Mouse (Mus musculus): Measurements from ENCODE around the gene Myh7b. TPM values are rescaled to one million over a fixed set of nuclear protein-coding genes. Genes with fewer than 3 reads are reported as not detected.

Myh7b gene
- total RNA-seq (2017) = 0.05 TPM in 1 of 2 replicates, not detected in the other

DNA sequence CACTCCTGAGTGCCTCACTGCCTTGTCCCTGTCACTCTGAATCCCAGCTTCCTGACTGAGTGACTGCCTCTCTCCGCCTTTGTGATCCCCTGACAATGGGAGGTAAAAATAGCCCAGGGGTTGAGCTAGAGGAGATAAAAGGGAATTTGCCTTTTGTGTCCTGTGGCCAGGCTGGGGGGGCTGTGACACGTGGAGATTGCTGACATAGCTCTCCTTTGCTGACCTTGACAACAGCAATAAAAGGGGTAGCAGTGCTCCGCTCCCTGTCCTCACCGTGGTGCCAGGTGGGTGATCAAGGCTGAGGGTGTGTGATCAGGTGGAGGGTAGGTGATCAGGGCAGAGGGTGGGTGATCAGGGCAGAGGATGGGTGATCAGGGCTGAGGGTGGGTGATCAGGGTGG is at the start of gene Myh7b:
Gene Myh7b (plus strand): TSS at position 235 of the 400 bp plus-strand sequence.
- no peak for ATAC-seq (replicated peaks; ENCODE audit: low read depth, poor library complexity, severe bottlenecking)

DNA sequence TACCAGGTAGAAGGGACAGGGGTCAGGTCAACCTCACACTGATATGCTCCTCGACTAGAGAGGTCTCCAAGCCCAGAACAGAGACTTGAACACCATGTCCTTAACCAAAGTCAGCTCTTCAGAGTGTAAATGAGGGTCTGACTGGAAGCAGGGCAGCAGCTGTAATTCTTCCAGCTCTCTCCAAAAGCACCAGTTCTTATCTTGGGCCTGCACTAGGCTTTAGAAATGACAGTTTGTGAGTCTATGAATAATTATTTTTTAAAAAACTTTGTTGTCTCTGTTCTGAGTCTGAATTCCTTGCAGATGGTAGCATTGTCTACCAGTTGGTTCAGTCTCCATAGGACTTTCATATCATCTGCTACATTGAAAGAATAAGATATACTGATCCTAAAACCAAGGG is 48.8 kb upstream of the Myh7b start:
- no peak for ATAC-seq (replicated peaks; ENCODE audit: low read depth, poor library complexity, severe bottlenecking)

DNA sequence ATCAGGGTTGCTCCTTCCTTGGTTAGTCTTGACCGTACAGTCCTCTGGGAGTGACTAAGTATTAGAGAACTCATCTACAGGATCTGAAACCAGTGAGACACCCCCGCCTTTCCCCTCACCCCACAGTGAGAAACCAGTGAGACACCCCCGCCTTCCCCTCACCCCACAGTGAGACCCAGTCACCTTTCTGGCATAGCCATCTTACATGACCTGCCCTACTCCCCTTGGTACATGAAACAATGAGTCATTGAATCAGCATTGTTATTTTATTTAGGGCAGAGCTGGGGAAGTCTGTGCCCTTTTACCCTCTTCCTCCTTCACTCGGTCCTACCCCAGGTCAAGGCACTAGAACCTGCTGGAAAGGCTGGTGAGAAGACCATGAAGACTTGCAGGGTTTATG is 48.1 kb upstream of the Myh7b start:
- no peak for ATAC-seq (replicated peaks; ENCODE audit: low read depth, poor library complexity, severe bottlenecking)

DNA sequence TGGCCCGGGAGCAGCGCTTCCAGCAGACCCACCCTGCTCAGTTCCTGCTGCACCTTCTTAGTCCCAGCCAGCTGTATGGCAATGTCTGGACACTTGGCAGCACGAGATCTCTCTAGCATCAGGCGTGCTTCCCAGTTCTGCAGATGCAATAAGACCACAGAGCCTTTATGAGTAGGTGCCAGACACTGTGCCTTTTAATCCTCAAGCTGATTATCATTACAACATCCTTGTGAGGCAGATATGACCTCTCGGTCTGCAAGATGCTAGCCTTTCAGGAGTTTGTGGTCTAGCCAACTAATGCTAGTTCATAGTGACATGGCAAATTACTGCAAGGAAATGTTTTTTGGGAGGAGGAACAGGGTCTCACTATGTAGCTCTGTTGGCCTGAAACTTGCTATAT is 43.3 kb upstream of the Myh7b start:
- ATAC-seq (replicated peaks; ENCODE audit: low read depth, poor library complexity, severe bottlenecking) = peak; percentile 85

DNA sequence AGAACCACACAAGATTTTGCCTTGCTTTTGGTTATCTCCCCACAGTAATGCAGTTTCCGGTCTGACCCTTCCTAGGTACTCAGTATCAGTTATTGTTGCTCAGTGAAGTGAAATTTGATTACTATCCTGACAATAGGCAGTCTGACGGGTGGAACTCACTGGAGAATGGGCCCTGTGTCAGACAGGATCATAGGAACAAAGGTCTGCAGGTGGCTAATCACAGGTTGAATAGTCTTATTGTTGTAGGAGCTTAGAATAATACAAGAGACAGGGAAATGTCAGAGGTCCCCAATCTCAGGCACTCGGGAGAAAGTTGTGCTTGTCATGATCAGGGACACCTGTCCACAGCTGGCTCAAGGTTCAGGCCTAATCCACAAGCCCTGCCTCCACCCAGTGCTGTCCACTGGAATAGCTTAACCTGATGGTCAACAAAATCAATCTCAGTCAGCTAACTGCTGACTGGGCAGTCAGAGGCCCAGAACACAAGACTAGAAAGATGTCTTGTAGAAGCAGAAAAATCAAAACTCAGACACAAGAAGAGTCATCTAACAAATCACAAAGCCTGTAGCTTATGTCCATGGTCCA is 41.7 kb upstream of the Myh7b start:
- ATAC-seq (replicated peaks; ENCODE audit: low read depth, poor library complexity, severe bottlenecking) = no peak

DNA sequence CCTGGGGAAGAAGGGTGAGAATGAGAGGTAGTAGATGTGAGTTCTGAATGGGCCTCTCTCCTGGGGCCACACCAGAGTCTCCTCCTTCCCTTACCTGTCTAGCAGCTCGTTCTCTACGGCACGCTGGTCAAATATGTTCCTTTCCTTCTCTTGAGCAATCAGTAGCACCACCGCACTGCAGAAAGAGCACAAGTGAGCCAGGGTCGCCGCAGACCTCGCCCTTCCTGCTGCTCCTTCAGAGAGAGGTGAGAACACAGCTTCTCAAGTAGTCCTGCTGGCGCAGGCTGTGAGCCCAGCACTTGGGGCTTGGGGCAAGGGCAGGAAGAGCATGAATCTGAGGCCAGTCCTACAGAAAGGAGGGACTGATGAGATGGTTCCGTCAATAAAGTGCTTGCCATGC is 38.0 kb upstream of the Myh7b start:
- ATAC-seq (replicated peaks; ENCODE audit: low read depth, poor library complexity, severe bottlenecking) = no peak

DNA sequence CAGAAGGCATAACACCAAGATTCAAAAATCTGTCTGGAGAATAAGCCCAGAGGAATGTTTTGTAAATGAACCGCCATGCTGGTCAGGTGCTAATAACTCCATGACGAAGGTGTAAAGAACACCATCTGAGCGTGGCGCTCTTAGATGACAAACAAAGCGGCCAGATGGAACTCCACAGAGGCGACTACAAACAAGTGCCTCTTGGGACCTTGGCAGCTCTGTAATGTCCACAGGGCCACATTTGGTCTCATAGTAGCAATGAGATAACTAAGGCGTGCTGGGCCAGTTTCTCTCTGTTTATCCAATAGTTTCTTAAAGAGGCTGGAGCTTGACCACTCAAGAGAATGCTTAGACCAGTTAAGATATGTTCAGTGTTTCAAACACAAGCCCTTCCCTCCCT is 37.0 kb upstream of the Myh7b start:
- no peak for ATAC-seq (replicated peaks; ENCODE audit: low read depth, poor library complexity, severe bottlenecking)

DNA sequence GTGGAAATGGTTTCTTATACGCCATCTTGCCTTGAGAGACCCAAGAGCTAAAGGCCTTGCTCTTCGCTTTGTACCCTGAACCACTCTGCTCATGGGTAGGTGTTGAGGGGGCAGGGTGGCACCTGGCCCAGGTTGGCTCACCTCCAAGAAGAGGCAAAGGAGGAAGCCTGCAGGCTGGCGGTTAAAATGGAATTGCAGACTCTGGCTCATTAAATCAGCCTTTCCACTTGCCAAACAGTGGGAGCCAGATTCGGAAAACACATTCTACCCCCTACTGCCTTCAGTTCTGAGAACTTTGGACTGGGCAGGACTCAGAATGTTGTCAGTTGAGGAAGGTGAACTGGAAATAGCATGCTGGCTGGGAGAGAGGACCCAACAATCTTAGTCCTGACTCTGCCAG is 36.3 kb upstream of the Myh7b start:
- no peak for ATAC-seq (replicated peaks; ENCODE audit: low read depth, poor library complexity, severe bottlenecking)

DNA sequence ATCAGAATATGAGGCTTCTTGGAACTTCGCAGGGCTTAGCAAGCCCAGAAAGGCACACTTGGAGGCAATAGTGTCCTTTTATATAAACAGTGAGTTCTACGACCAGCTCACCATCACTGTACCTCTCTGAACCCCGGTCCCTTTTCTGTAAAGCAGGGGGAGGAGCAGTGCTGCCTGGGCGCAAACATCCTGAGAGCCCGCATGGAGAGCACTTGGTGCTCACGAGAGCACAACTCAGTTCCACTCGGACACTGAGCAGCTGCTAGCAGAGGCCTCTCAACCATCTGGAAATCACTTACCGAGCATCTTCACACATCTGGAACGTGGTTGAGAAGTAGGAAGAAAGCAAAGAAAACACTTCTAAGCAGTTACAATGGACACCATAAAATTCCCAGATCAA is 34.4 kb upstream of the Myh7b start:
- no peak for ATAC-seq (replicated peaks; ENCODE audit: low read depth, poor library complexity, severe bottlenecking)

DNA sequence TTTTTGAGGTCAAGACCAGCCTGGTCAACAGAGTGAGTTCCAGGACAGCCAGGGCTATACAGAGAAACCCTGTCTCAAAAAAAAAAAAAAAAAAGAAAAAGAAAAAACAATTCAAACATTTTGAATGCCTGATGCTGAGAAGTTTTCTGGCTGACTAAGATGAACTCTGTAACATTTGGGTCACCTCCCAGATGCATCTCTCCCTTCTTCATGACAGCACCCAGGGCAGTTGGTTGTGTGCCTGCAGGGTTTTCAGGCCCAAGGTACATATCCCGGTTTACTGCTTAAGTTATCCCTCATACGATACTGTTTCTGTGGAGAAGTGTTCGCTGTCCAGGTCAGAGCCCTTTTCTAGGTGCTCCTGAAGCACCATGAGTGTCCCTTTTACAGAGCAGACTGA is 30.7 kb upstream of the Myh7b start:
- ATAC-seq (replicated peaks; ENCODE audit: low read depth, poor library complexity, severe bottlenecking) = no peak

DNA sequence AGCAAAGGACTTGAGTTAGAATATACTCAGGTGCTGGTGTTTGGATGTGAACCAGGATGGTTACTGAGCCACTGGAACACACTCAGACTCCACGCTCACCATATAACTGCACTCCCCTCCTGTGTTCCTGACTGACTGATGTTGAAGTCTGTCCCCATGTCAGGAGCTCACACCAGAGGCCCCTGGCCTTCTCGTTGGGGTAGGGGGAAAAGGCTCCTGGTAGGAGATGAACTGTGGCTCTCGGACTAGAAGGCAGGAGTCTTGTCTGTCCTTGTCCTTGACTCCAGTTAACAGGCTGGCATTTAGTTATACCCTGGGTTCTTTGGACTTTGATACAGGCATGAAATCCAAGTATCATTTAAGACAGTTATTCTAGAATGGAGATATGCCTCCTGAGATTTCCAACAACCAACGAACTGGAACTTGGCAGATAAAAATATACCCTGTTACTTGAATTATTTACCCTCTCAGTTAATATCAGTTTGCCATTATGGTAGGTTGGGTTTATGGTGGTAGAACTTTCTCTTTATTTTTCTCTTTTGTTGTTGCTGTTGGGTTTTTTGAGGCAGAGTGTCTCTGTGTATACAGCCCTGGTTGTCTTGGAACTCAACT is 28.5 kb upstream of the Myh7b start:
- ATAC-seq (replicated peaks; ENCODE audit: low read depth, poor library complexity, severe bottlenecking) = no peak

DNA sequence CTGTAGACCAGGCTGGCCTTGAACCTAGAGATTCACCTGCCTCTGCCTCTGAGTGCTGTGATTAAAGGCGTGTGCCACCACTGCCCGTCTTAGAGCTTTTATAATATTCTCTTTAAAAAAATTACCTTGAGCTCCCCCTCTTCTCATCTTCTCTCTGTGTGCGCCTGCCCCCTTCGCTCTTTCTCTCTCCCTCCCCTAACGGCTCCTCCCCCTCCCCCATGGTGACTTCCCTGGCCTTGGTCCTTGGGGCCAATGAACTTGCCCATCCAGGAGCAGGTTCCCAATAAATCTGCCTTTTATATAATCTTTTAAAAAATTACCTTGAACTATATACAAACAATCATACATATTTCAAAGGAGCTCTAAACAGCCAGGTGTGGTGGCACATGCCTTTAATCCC is 28.0 kb upstream of the Myh7b start:
- no peak for ATAC-seq (replicated peaks; ENCODE audit: low read depth, poor library complexity, severe bottlenecking)

DNA sequence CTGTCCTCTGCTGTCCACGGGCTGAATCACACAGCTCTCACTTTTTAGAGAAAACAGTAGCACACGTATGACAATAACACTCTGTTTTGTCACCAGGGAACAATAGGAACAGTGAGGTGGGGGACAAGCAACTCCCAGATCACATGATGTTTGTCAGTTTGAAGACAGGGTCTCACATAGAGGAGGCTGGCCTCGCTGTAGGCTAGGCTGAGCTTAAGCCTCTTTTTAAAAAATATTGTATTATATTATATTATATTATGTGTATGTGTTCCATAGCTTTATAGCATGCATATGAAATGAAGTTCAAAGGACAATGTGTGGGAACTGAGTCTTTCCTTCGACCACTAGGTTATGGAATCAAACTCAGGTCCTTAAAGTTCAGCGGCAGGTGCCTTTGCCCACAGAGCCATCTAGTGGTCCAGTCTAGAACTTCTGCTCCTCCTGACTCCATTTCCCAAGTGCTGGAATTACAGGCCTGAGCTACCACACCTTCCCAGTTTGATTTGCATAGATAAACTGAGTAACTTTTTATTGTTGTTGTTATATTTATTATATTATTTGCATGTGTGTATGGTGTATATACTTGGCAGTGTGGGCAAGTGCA is 27.0 kb upstream of the Myh7b start:
- ATAC-seq (replicated peaks; ENCODE audit: low read depth, poor library complexity, severe bottlenecking) = peak; percentile 85

DNA sequence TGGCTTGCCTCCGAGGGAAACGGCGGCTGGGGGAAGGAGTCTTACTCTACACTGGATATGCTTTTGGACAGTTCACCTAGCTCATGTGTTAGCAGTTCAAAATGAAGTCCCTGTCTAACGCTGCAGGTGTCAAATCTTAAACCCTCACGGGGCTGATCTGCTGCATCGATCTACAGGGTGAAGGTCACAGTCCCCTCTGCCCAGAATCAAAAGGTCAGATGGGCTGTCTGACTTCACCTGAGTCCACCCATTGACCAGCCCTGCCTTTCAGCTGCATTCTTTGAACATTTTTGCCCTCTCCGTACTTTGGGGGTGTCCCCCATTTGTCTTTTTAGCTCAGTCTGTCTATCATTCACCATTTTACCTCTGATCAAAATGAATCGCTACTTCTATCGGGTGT is 25.9 kb upstream of the Myh7b start:
- no peak for ATAC-seq (replicated peaks; ENCODE audit: low read depth, poor library complexity, severe bottlenecking)

DNA sequence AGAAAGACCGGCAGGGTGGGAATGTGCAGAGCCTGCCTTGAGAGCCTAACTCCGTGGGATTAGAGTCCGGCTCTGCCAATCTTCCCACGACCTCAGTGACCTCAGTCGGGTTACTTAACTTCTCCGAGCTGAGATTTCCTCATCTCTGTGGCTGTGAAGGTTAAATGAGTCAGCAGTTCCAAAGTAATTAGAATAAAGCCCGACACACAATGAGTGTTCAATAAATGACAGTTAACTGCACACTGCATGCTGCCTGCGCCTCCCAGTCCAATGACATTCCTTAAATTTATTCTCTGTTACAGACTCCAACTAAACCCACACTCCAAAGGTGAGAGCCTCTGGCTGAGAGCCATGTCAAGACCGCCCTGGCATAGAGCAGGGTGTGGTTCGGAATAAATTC is 25.5 kb upstream of the Myh7b start:
- ATAC-seq (replicated peaks; ENCODE audit: low read depth, poor library complexity, severe bottlenecking) = 0 out of 2 replicates have a peak, but pooled peaks have one; percentile 17

DNA sequence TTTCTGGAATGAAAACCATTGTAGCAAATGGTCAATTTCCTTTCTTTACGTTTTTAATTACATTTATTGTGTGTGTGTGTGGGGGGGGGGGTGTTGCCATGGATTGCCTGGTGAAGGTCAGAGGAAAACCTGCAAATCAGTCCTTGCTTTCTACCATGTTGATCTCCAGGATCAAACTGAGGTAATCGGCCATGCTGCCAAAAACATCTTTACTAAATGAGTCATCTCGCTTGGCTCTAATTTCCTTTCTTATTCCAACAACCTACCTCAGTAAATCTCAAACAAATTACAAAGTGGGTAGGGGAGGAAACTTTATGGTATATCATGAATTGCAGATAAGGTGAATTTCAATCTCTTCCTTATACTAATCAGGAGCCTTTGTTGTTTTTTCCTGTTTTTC is 22.9 kb upstream of the Myh7b start:
- ATAC-seq (replicated peaks; ENCODE audit: low read depth, poor library complexity, severe bottlenecking) = no peak

DNA sequence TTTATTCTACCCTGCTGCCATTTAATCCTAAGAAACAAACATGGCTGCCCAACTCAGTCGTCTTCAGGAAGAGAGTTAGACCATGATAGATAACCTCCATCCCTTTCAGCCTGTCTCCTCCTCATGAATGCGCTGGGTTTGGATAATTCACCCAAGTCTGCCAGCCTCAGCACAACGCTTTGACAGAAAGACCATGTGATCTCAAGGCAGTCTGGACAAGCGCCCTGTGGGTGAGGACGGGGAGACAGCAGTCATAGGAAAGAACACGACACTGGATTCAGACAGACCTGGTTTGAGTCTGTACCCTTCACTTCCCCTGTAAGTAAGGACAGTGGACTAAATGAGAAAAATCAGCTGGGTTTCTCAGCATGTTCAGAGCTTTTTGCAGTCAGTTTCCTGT is 21.5 kb upstream of the Myh7b start:
- ATAC-seq (replicated peaks; ENCODE audit: low read depth, poor library complexity, severe bottlenecking) = no peak

DNA sequence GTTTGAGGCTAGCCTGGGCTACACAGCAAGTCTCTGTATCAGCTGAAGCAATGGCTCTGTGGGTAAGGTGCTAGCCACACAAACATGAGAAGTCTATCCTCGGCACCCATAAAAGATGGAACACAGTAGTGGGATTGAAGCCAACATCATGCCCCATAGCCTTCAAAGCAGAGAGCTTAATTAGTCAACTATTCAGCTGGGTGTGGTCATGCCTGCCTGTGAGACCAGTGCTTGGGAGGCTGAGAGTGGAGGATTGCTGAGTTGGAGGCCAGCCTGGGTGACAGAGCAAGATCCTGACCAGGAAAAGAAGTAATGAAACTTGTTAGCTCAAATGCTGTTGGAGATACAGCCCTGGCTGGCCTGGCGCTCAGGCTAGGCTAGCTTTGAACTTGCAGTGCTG is 20.1 kb upstream of the Myh7b start:
- ATAC-seq (replicated peaks; ENCODE audit: low read depth, poor library complexity, severe bottlenecking) = no peak

DNA sequence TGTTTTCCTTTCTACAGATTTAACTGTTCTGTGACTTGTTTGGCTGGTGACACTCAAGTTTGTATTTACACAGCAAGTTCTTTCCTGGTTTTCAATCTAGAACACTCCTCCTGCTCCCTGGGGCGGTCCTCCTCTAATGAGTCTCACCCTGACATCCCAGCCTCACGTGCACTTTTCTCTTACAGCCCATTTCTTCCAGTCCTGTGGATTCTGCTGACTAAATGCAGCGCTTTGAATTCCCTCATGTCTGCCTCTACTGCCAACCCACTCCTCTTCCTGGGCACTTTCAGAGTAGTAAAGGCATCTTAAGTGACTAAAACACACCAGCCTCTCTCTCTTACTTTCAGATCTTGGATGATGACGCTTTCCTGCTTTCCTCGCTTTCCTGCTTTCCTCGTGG is 19.3 kb upstream of the Myh7b start:
- no peak for ATAC-seq (replicated peaks; ENCODE audit: low read depth, poor library complexity, severe bottlenecking)

DNA sequence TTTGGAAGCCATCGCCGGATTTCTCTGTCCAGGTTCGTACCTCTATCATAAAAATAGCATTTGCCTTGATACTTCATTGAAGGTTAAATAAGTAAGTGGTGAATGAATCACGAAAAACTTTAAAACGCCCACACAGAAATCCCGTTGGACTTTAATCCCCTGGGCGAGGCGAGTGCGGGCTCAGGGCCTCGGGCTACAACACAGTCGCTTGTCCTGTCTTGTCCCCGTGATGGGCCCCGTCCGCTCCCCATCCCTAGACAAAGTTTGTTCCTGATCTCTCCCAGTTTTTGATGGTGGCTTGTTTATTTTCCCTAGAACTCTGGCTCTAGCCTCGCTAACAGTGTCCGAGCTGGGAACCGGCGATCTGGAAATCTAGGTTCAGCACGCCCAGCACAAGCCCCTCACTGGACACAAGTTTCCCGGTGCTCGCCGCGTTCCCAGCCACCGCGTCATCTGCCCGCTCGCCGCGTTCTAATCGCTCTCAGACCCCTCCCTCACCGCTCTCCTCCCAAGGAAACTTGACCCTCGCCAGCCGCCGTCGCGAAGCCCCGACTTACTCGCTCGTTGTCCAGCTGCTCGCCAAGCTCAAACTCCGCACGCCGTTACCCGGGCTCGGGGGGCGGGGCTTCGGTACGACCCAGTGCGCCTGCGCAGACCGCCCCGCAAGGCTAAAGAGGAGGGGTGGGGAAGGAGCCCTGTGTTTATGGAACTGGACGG is 18.7 kb upstream of the Myh7b start, which contains the start of gene Gss:
Gene Gss (minus strand): TSS at position 674 of the 717 bp plus-strand sequence.
- ATAC-seq (replicated peaks; ENCODE audit: low read depth, poor library complexity, severe bottlenecking) = peak; percentile 93

DNA sequence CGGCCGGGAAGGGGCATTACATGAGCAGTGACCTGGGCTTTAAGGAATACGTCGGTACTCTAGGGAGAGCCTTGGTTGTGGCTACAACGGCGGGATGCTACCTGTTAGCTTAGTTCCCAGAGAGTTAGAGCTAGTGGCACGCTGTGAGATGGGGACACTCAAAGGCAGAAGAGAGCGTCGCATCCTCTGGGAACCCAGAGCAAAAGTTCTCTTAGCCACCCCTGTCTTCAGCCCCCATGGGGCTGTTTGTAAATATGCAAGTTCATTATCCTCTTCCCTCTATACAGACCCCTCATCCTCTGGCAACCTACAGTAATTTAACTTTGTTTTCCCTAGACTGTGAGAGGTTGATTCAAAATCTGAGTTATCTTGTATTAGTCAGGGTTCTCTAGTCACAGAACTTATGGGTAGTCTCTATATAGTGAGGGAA is 18.1 kb upstream of the Myh7b start:
- no peak for ATAC-seq (replicated peaks; ENCODE audit: low read depth, poor library complexity, severe bottlenecking)

Data from common myeloid progenitor, adult 5-6 weeks (primary cell).